Mouse (Mus musculus): ENCODE results near the gene Chrd. TPM values are rescaled to one million over a fixed set of nuclear protein-coding genes. Genes with fewer than 3 reads are reported as not detected.

The Chrd gene
- polyA plus RNA-seq, 1 experiment from 2014 or later = 8.5 TPM

- no peak for ATAC-seq (ENCODE audit: insufficient number of reproducible peaks, low FRiP score, low TSS enrichment, low read depth)
- H3K9ac ChIP-seq = no peak overlapping the region
- no peaks in the 10 kb centered on the region for H3K9me3 ChIP-seq (replicated peaks)
- no peak overlapping the region for H3K4me3 ChIP-seq (replicated peaks)
- WGBS = 75% methylated on average over 9 of the region's 9 CpGs
- peaks cover 29% of the 10 kb centered on the region for H3K4me1 ChIP-seq
- H3K27ac ChIP-seq (replicated peaks) = no peak overlapping the region
- H3K4me2 ChIP-seq (replicated peaks) = no peak overlapping the region
- no peaks in the 10 kb centered on the region for H3K27me3 ChIP-seq
- H3K36me3 ChIP-seq = peaks cover 41% of the 10 kb centered on the region
Measured at GRCm38 (mm10) chr16:20712190-20712589, 20.7 kb upstream of the Chrd start.

- WGBS = 82% methylated on average over 7 of the region's 7 CpGs
- peaks cover 34% of the 10 kb centered on the region for H3K36me3 ChIP-seq
- peaks cover 30% of the 10 kb centered on the region for H3K4me1 ChIP-seq
- no peak for ATAC-seq (ENCODE audit: insufficient number of reproducible peaks, low FRiP score, low TSS enrichment, low read depth)
- no peaks in the 10 kb centered on the region for H3K9me3 ChIP-seq (replicated peaks)
- no peak overlapping the region for H3K27ac ChIP-seq (replicated peaks)
- H3K9ac ChIP-seq = no peak overlapping the region
- H3K4me3 ChIP-seq (replicated peaks) = no peak overlapping the region
- H3K4me2 ChIP-seq (replicated peaks) = no peak overlapping the region
- H3K27me3 ChIP-seq = no peaks in the 10 kb centered on the region
Measured at GRCm38 (mm10) chr16:20712889-20713288, 20.0 kb upstream of the Chrd start.

DNA sequence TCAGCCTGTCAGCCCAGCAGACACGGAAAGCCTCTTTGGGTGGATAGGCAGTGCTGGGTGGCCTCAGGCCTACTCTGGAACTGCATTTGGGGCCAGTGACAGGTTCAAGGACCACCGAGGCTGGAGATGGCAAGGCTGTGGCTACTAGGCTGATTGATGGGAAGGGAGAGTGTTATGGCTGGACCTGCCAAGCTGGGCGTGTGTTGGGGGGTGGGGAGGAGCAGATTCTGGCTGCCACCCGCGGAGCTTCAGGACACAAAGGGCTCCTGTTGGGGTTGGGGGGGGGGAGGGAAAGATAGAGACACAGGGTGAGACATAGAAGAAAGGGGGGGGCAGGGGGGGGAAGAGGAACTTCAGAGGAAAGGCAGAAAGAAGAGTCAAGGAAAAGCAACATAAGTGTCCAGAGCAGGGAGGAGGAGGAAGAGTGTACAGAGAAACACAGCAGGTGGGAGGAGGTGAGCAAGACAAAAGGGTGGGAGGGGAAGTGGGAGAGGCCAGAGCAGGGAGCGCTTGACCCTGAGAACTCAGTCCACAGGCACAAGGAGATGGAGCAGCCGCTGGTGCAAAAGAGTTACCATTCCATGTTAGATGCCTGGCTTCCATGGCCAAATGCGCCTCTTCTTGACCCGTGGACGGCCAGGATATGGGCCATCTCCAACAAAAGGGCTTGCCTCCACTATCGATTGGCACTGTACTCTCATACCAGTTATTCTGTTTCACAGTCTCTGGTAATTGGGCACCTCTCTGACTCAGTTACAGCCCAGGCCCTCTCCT is 18.4 kb upstream of the Chrd start:
- Histone ChIP-seq H3K9ac (no peak overlapping the region), H3K9me3 (replicated peaks) (no peaks in the 10 kb centered on the region), H3K4me1 (peaks cover 38% of the 10 kb centered on the region), H3K36me3 (peaks cover 30% of the 10 kb centered on the region), H3K4me3 (replicated peaks) (peak overlapping the region; percentile 72), H3K4me2 (replicated peaks) (peak overlapping the region; percentile 84), H3K27me3 (no peaks in the 10 kb centered on the region), H3K27ac (replicated peaks) (0 out of 2 replicates have a peak overlapping the region, but pooled peaks have one; percentile 98)
- ATAC-seq (ENCODE audit: insufficient number of reproducible peaks, low FRiP score, low TSS enrichment, low read depth) = no peak
- WGBS = 46% methylated on average over 11 of the region's 11 CpGs

- Histone ChIP-seq H3K27me3 (no peaks in the 10 kb centered on the region), H3K36me3 (peaks cover 31% of the 10 kb centered on the region), H3K9me3 (replicated peaks) (no peaks in the 10 kb centered on the region), H3K4me3 (replicated peaks) (peak overlapping the region; percentile 72), H3K27ac (replicated peaks) (peak overlapping the region; percentile 98; the same call in 1 of the 2 replicates), H3K4me1 (peaks cover 38% of the 10 kb centered on the region), H3K4me2 (replicated peaks) (peak overlapping the region; percentile 84), H3K9ac (peak overlapping the region; percentile 73)
- ATAC-seq (ENCODE audit: insufficient number of reproducible peaks, low FRiP score, low TSS enrichment, low read depth) = no peak
- 61% methylated on average over 2 of the region's 2 CpGs for WGBS
Measured at GRCm38 (mm10) chr16:20715161-20715560, 17.8 kb upstream of the Chrd start.

- peak overlapping the region; percentile 98 for H3K27ac ChIP-seq (replicated peaks)
- peaks cover 28% of the 10 kb centered on the region for H3K36me3 ChIP-seq
- H3K4me3 ChIP-seq (replicated peaks) = peak overlapping the region; percentile 72
- ATAC-seq (ENCODE audit: insufficient number of reproducible peaks, low FRiP score, low TSS enrichment, low read depth) = no peak
- no peaks in the 10 kb centered on the region for H3K27me3 ChIP-seq
- H3K9ac ChIP-seq = peak overlapping the region; percentile 73
- H3K4me2 ChIP-seq (replicated peaks) = peak overlapping the region; percentile 84
- no peaks in the 10 kb centered on the region for H3K9me3 ChIP-seq (replicated peaks)
- WGBS = 1% methylated on average over 8 of the region's 12 CpGs
- peaks cover 38% of the 10 kb centered on the region for H3K4me1 ChIP-seq
Measured at GRCm38 (mm10) chr16:20715566-20715965, 17.4 kb upstream of the Chrd start.

DNA sequence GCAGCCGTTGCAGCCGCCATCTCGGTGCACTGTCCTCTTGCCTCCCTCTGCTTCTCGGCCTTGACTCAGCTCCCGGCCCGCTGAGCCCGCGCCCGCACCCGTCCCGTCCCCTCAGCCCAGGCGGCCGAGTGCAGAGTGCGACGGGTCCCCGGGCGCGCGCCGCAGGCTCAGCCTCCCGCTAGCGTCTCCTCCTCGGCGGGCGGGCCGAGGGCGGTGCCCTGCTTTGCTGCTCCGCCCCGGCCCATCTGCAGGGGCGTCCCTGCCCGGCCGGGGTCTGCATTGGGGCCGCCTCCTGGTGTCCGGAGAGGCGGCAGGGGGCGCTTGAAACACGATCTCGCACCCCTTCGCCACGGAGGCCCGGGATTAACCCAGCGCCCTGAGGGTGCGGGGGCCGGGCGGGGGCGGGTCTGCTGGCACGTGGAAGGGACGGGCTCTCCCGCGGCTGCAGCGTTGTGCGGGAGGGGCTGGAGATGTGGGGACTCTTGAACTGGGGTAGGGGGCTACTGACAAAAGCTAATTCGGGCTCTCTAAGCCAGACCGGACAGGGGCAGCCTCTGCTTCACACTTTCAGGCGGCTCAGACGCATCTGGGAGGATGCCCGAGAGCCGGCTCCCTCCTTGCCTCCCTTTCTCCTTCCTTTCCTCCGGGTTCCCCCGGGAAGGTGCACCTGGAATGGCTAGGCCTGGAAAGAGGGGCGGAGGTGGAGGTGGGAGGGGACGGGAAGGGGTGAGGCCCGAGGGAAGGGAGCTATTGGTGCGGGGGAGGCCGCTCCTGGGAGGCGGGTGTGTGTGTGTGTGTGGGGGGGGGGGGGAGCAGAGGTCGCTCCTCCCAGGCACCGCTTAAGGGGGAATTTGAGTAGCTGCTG is 16.7 kb upstream of the Chrd start:
- Histone ChIP-seq H3K4me1 (peaks cover 38% of the 10 kb centered on the region), H3K9ac (peak overlapping the region; percentile 73), H3K9me3 (replicated peaks) (no peaks in the 10 kb centered on the region), H3K4me3 (replicated peaks) (peak overlapping the region; percentile 72), H3K36me3 (peaks cover 23% of the 10 kb centered on the region), H3K4me2 (replicated peaks) (peak overlapping the region; percentile 84), H3K27ac (replicated peaks) (peak overlapping the region; percentile 98), H3K27me3 (no peaks in the 10 kb centered on the region)
- ATAC-seq (ENCODE audit: insufficient number of reproducible peaks, low FRiP score, low TSS enrichment, low read depth) = peak; percentile 86
- 1% methylated on average over 66 of the region's 68 CpGs for WGBS

- Histone ChIP-seq H3K4me1 (peaks cover 38% of the 10 kb centered on the region), H3K27me3 (no peaks in the 10 kb centered on the region), H3K4me2 (replicated peaks) (peak overlapping the region; percentile 84), H3K36me3 (peaks cover 23% of the 10 kb centered on the region), H3K4me3 (replicated peaks) (peak overlapping the region; percentile 72), H3K27ac (replicated peaks) (peak overlapping the region; percentile 98), H3K9me3 (replicated peaks) (no peaks in the 10 kb centered on the region), H3K9ac (peak overlapping the region; percentile 73)
- no peak for ATAC-seq (ENCODE audit: insufficient number of reproducible peaks, low FRiP score, low TSS enrichment, low read depth)
- WGBS = 1% methylated on average over 8 of the region's 8 CpGs
Measured at GRCm38 (mm10) chr16:20716841-20717180, 16.1 kb upstream of the Chrd start.

DNA sequence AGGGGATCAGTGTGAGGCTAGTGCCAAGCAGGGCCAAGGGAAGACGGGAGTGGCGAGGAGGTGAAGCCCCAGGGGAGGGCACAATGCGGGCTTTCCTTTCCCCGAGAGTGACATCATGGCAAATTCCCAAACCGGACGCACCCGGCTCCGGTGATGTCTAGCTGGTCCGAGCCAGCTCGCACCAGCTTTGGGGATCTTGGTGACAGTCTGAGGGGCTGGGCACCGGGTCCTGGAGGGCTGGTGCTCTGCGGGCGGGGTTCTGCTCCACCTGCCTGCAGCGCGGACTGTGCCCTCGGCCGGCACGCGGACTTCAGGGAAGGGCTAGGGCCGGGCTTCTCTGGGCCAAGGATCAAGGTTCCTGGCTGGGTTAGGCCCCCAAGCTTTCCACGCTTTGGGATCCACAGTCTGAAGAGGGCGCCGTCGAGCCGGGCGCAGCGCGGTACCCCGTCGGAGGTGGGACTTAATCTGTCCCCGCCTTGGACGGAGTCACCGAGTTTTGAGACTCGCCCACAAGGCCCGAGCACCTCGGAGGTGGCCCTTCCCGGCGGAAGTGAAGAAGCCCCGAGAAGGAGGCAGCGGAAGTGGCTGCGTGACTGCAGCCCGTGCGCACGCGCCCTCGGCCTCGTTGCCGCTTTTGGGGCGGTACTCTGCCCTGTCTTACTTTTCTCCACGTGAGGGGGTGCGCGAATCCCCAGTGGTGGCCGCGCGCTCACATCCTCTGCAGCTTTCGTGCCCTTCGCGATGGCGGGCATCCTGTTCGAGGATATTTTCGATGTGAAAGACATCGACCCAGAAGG is 15.5 kb upstream of the Chrd start, which contains the start of the genes Polr2h and Clcn2:
Polr2h (plus strand) TSS at position 485 of the 797 bp plus-strand sequence.
Clcn2 (minus strand) TSS at position 566 of the 797 bp plus-strand sequence.
- H3K9me3 ChIP-seq (replicated peaks) = no peaks in the 10 kb centered on the region
- peak; percentile 84 for ATAC-seq (ENCODE audit: insufficient number of reproducible peaks, low FRiP score, low TSS enrichment, low read depth)
- H3K4me3 ChIP-seq (replicated peaks) = peak within 1 kb of the TSS; percentile 72
- peak within 1 kb of the TSS; percentile 84 for H3K4me2 ChIP-seq (replicated peaks)
- H3K36me3 ChIP-seq = peaks cover 23% of the 10 kb centered on the region
- WGBS = under 1% methylated on average over 62 of the region's 62 CpGs
- H3K9ac ChIP-seq = peak within 1 kb of the TSS; percentile 73
- peak within 1 kb of the TSS; percentile 98 for H3K27ac ChIP-seq (replicated peaks)
- peaks cover 38% of the 10 kb centered on the region for H3K4me1 ChIP-seq
- H3K27me3 ChIP-seq = no peaks in the 10 kb centered on the region

DNA sequence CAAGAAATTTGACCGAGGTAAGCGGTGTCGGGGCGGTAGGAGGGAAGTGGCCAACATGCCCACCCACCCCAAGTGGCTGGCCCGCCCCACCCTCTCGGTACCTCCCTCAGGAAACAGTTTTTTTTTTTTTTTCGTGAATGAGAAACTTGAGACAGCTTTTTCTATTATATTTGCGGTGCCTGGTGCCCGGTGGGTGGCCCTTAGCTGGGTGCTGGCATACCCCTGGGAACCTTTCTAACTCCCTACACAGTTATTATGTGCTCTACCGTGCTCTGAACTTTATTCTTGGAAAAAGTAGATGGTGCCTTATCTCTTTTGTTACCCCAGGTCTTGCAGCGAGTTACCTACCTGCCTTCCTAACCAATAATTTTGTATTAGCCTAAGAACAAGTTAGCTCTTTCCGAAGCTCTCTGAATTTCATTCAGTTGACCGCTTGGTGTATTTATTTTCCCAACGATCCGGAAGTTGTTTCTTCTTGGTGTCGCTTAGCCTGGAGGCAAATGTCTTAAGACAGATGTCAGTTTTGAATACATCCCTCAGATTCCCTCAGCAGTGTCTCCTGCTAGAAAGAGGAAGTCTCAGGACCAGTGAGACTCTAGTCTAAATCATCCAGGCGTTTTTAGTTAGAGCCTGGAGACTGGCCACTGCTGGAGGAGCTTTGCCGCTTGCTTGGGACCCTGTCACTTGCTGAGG is 14.8 kb upstream of the Chrd start:
- WGBS = 2% methylated on average over 18 of the region's 18 CpGs
- Histone ChIP-seq H3K4me2 (replicated peaks) (peak overlapping the region; percentile 84), H3K27me3 (no peaks in the 10 kb centered on the region), H3K9ac (peak overlapping the region; percentile 73), H3K4me1 (peaks cover 38% of the 10 kb centered on the region), H3K27ac (replicated peaks) (peak overlapping the region; percentile 98), H3K36me3 (peaks cover 20% of the 10 kb centered on the region), H3K9me3 (replicated peaks) (no peaks in the 10 kb centered on the region), H3K4me3 (replicated peaks) (peak overlapping the region; percentile 72)
- peak; percentile 27; the same call in 1 of the 2 replicates for ATAC-seq (ENCODE audit: insufficient number of reproducible peaks, low FRiP score, low TSS enrichment, low read depth)

GRCm38 (mm10) chr16:20721808-20722207 is 11.1 kb upstream of the Chrd start:
- Histone ChIP-seq H3K27ac (replicated peaks) (no peak overlapping the region), H3K9me3 (replicated peaks) (no peaks in the 10 kb centered on the region), H3K27me3 (no peaks in the 10 kb centered on the region), H3K36me3 (peaks cover 20% of the 10 kb centered on the region), H3K4me1 (peaks cover 16% of the 10 kb centered on the region), H3K4me3 (replicated peaks) (no peak overlapping the region), H3K9ac (no peak overlapping the region), H3K4me2 (replicated peaks) (no peak overlapping the region)
- WGBS = 90% methylated on average over 10 of the region's 10 CpGs
- ATAC-seq (ENCODE audit: insufficient number of reproducible peaks, low FRiP score, low TSS enrichment, low read depth) = no peak

Measured in embryonic facial prominence, embryonic 15.5 days (tissue).